In genomic region chr4:35143472-35144102, GRCm38 (mm10) we compare ENCODE assay signal across 24 mouse cellular contexts. TPM values are rescaled to one million over a fixed set of nuclear protein-coding genes. Genes with fewer than 3 reads are reported as not detected.
DNase-seq lines count a peak whose midpoint lies in the region; ATAC-seq lines count a peak whose summit lies in the region.
"Had no signal": no experiment of that assay in that cellular context is flagged by ENCODE, and none has a peak within 500 bp of the region (broad histone marks: within the 10 kb centered on the region; RNA-seq: fewer than 3 reads in every experiment).

No protein-coding gene starts in this region.

- ATAC-seq in heart, embryonic 12.5 days (ENCODE audit: insufficient number of reproducible peaks, low FRiP score) = no peak
- no peak for ATAC-seq in heart, embryonic 11.5 days (replicated peaks; ENCODE audit: insufficient number of reproducible peaks, low FRiP score, low TSS enrichment)
- 0 out of 2 replicates have a peak, but pooled peaks have one; percentile 38 for ATAC-seq in intestine, embryonic 16.5 days
- ATAC-seq in neural tube, embryonic 15.5 days (ENCODE audit: low FRiP score) = no peak
- ATAC-seq: forebrain, embryonic 14.5 days; liver, embryonic 12.5 days had no signal

- 58% methylated on average over 12 of the region's 12 CpGs for WGBS in heart, embryonic 12.5 days
- 65% methylated on average over 12 of the region's 12 CpGs for WGBS in heart, embryonic 11.5 days (ENCODE audit: insufficient replicate concordance)
- WGBS in intestine, embryonic 16.5 days = 59% methylated on average over 12 of the region's 12 CpGs
- 77% methylated on average over 12 of the region's 12 CpGs for WGBS in neural tube, embryonic 15.5 days

- no peak overlapping the region for H3K27ac ChIP-seq in heart, embryonic 12.5 days (ENCODE audit: poor library complexity, severe bottlenecking)
- H3K27ac ChIP-seq in heart, embryonic 11.5 days (ENCODE audit: low read depth, low read length) = no peak overlapping the region
- H3K27ac ChIP-seq in brown adipose tissue, adult 24 weeks (replicated peaks; ENCODE audit: low read depth, low read length) = no peak overlapping the region
- peak overlapping the region; percentile 46 for H3K27ac ChIP-seq in intestine, embryonic 16.5 days (ENCODE audit: low read length)
- no peak overlapping the region for H3K27ac ChIP-seq in neural tube, embryonic 15.5 days (replicated peaks)
- H3K27ac ChIP-seq: hindbrain, embryonic 13.5 days; liver, embryonic 12.5 days; lung, embryonic 15.5 days had no signal

- no peak overlapping the region for H3K4me3 ChIP-seq in heart, embryonic 12.5 days
- H3K4me3 ChIP-seq in heart, embryonic 11.5 days (ENCODE audit: low read depth, low read length) = no peak overlapping the region
- peak overlapping the region; percentile 8; the same call in 1 of the 2 replicates for H3K4me3 ChIP-seq in brown adipose tissue, adult 24 weeks (ENCODE audit: insufficient read depth, low read depth, low read length)
- H3K4me3 ChIP-seq in intestine, embryonic 16.5 days (ENCODE audit: low read length) = no peak overlapping the region
- H3K4me3 ChIP-seq in neural tube, embryonic 15.5 days (replicated peaks) = no peak overlapping the region
- H3K4me3 ChIP-seq: hindbrain, embryonic 13.5 days; liver, embryonic 12.5 days; lung, embryonic 15.5 days; myocyte had no signal

- no peaks in the 10 kb centered on the region for H3K9me3 ChIP-seq in heart, embryonic 12.5 days (replicated peaks)
- no peaks in the 10 kb centered on the region for H3K9me3 ChIP-seq in heart, embryonic 11.5 days (replicated peaks; ENCODE audit: control insufficient read depth, low read length)
- no peaks in the 10 kb centered on the region for H3K9me3 ChIP-seq in intestine, embryonic 16.5 days (ENCODE audit: control insufficient read depth, low read length)
- no peaks in the 10 kb centered on the region for H3K9me3 ChIP-seq in neural tube, embryonic 15.5 days (replicated peaks)
- H3K9me3 ChIP-seq: hindbrain, embryonic 13.5 days; liver, embryonic 12.5 days; lung, embryonic 15.5 days had no signal

- no peak overlapping the region for H3K9ac ChIP-seq in heart, embryonic 12.5 days
- no peak overlapping the region for H3K9ac ChIP-seq in heart, embryonic 11.5 days (ENCODE audit: low read depth, low read length)
- no peak overlapping the region for H3K9ac ChIP-seq in intestine, embryonic 16.5 days (ENCODE audit: low read depth, low read length)
- H3K9ac ChIP-seq in neural tube, embryonic 15.5 days (replicated peaks) = no peak overlapping the region
- H3K9ac ChIP-seq: hindbrain, embryonic 13.5 days; liver, embryonic 12.5 days; lung, embryonic 15.5 days had no signal

- peak overlapping the region; percentile 21 for H3K4me2 ChIP-seq in heart, embryonic 12.5 days
- no peak overlapping the region for H3K4me2 ChIP-seq in heart, embryonic 11.5 days
- no peak overlapping the region for H3K4me2 ChIP-seq in intestine, embryonic 16.5 days (ENCODE audit: low read depth, low read length)
- no peak overlapping the region for H3K4me2 ChIP-seq in neural tube, embryonic 15.5 days
- H3K4me2 ChIP-seq: hindbrain, embryonic 13.5 days; liver, embryonic 12.5 days; lung, embryonic 15.5 days had no signal

- 0 out of 2 replicates have a peak, but pooled peaks cover 6% of the 10 kb centered on the region for H3K4me1 ChIP-seq in heart, embryonic 12.5 days (replicated peaks)
- no peaks in the 10 kb centered on the region for H3K4me1 ChIP-seq in heart, embryonic 11.5 days (ENCODE audit: control insufficient read depth, insufficient read depth, low read length)
- H3K4me1 ChIP-seq in brown adipose tissue, adult 24 weeks (ENCODE audit: control insufficient read depth, insufficient read depth, insufficient read length, low read length) = no peaks in the 10 kb centered on the region
- H3K4me1 ChIP-seq in intestine, embryonic 16.5 days (ENCODE audit: control insufficient read depth, insufficient read depth, low read length) = peaks cover 12% of the 10 kb centered on the region
- no peaks in the 10 kb centered on the region for H3K4me1 ChIP-seq in neural tube, embryonic 15.5 days
- H3K4me1 ChIP-seq: hindbrain, embryonic 13.5 days; lung, embryonic 15.5 days had no signal

- H3K27me3 ChIP-seq in heart, embryonic 12.5 days (replicated peaks) = no peaks in the 10 kb centered on the region
- no peaks in the 10 kb centered on the region for H3K27me3 ChIP-seq in heart, embryonic 11.5 days (ENCODE audit: control insufficient read depth, insufficient read depth, low read length)
- H3K27me3 ChIP-seq in intestine, embryonic 16.5 days (replicated peaks; ENCODE audit: control insufficient read depth, insufficient read depth, low read length) = no peaks in the 10 kb centered on the region
- no peaks in the 10 kb centered on the region for H3K27me3 ChIP-seq in neural tube, embryonic 15.5 days (replicated peaks)
- H3K27me3 ChIP-seq: CH12.LX; hindbrain, embryonic 13.5 days; liver, embryonic 12.5 days; lung, embryonic 15.5 days had no signal

- peak; percentile 35 for DNase-seq in adrenal gland, postnatal 10 days
- no peak for DNase-seq in adrenal gland, postnatal 25 days
- DNase-seq in cerebellum, postnatal 36 days = no peak
- DNase-seq: adrenal gland, adult 8-10 months; cerebellum, adult 8-10 months; heart, postnatal 10 days; kidney, adult 11 months; kidney, postnatal 14 days; midbrain, embryonic 14.5 days; retina, postnatal 1 day had no signal

- H3K36me3 ChIP-seq in heart, embryonic 12.5 days = no peaks in the 10 kb centered on the region
- no peaks in the 10 kb centered on the region for H3K36me3 ChIP-seq in heart, embryonic 11.5 days (ENCODE audit: control insufficient read depth, insufficient read depth, low read length)
- H3K36me3 ChIP-seq in intestine, embryonic 16.5 days (ENCODE audit: control insufficient read depth, insufficient read depth, low read length) = no peaks in the 10 kb centered on the region
- no peaks in the 10 kb centered on the region for H3K36me3 ChIP-seq in neural tube, embryonic 15.5 days
- H3K36me3 ChIP-seq: hindbrain, embryonic 13.5 days; liver, embryonic 12.5 days; lung, embryonic 15.5 days had no signal

RNA-seq across cellular contexts. Expression of gene Ifnk, which starts 8.3 kb away (rescaled TPM):
- total RNA-seq in adrenal gland, postnatal 10 days (2021) = not detected
- not detected in 2 replicates for total RNA-seq in adrenal gland, postnatal 25 days (2021)
- polyA plus RNA-seq in heart, embryonic 12.5 days (2016; fragmentation: Nextera tagmentation; extraction: Ambion mirVana) = not detected in 2 replicates
- polyA plus RNA-seq in heart, embryonic 11.5 days (2014; fragmentation: Nextera tagmentation; extraction: Ambion mirVana) = not detected in 2 replicates
- not detected in 2 replicates for polyA plus RNA-seq in brown adipose tissue, adult 24 weeks (2012; ENCODE audit: insufficient read depth, insufficient read length, missing spikeins)
- 0.29 and 0.45 TPM in 2 replicates for polyA plus RNA-seq in intestine, embryonic 16.5 days (2015; fragmentation: Nextera tagmentation; extraction: Ambion mirVana)
- polyA plus RNA-seq in neural tube, embryonic 15.5 days (2015; fragmentation: Nextera tagmentation; extraction: Ambion mirVana) = not detected in 2 replicates
- total RNA-seq: CH12.LX; heart, postnatal 10 days; megakaryocyte, adult 5-6 weeks had no signal
- polyA plus RNA-seq: cortical plate, adult 2 months; forebrain, embryonic 14.5 days; gonadal fat pad, adult 2 months; hindbrain, embryonic 13.5 days; liver, embryonic 12.5 days; midbrain, embryonic 14.5 days; myocyte had no signal

RNA-seq across cellular contexts. Expression of gene Mob3b, which starts 13.7 kb away (rescaled TPM):
- 10 to 100 TPM; 20.9 to 24.1 TPM for total RNA-seq in adrenal gland, postnatal 10 days (2021)
- 22.6 and 36.2 TPM in 2 replicates for total RNA-seq in adrenal gland, postnatal 25 days (2021)
- polyA plus RNA-seq in heart, embryonic 12.5 days (2016; fragmentation: Nextera tagmentation; extraction: Ambion mirVana) = 3.5 and 3.6 TPM in 2 replicates
- 2.7 and 3.4 TPM in 2 replicates for polyA plus RNA-seq in heart, embryonic 11.5 days (2014; fragmentation: Nextera tagmentation; extraction: Ambion mirVana)
- 3.3 and 3.5 TPM in 2 replicates for polyA plus RNA-seq in brown adipose tissue, adult 24 weeks (2012; ENCODE audit: insufficient read depth, insufficient read length, missing spikeins)
- polyA plus RNA-seq in intestine, embryonic 16.5 days (2015; fragmentation: Nextera tagmentation; extraction: Ambion mirVana) = 27.3 and 27.5 TPM in 2 replicates
- 3.7 and 6.8 TPM in 2 replicates for polyA plus RNA-seq in neural tube, embryonic 15.5 days (2015; fragmentation: Nextera tagmentation; extraction: Ambion mirVana)
